Mouse (Mus musculus) CD4-positive naive resting alpha-beta T cell, adult 57 days (primary cell): ENCODE measurements around the gene Cyp2j9. TPM values are rescaled to one million over a fixed set of nuclear protein-coding genes. Genes with fewer than 3 reads are reported as not detected.

Experiments used
- total RNA-seq: library from RNA; stranded (reverse); gene quantifications from one replicate; pipeline ENCODE4 v1.2.4, GENCODE M21; 2023

Gene Cyp2j9
- total RNA-seq = not detected

DNA sequence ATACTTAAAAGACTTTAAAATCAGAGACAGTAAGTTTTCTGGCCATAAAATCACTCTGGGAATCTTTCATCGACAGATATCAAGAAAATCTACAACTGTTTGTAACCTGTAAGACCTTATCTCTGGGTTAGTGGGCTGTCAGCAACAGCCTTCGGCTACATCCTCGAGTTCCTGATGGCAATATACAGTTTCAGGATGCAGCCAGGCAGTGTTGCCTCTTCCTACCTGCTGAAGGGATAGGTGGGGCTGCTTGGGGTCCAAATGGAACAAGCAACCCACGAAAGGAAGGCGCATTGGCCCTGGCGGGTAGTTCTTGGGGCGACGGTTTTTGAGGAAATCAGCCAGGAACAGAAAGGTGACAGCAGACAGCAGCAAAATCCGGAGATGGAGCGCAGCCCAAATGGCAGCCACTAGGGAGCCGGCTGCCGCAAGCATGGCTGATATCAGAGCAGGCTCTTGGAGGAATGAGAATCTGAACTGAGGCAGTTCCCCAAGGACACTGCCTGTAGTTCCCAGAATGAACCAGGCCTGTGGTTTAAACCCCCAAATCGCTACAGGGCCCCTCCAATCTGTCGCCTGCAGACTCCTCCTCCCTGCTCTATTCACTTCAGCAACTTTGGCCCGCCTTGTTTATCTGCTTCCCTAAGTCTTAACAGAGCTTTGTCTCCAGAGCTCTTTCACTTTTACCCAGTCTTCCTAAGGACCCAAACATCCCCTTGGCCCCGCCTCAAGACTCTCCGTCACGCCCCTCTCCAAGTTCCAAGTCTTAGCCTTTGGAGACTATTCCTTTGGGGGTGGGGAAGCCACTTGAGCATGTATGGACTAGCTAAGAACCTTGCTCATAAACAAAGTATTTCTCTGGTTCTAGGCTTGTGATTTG lies at the start of gene Cyp2j9:
TSS of gene Cyp2j9 (minus strand) at position 668 of the 880 bp plus-strand sequence.

GRCm38 (mm10) chr4:96553133-96553819 lies 38.1 kb downstream of the Cyp2j9 start, which contains the start of gene Cyp2j6:
Gene Cyp2j6, minus strand, starts transcription at chr4:96553661.

Other genes starting within 250 kb of the Cyp2j9 start
- gene Cyp2j11, start 242.9 kb downstream of the Cyp2j9 start, total RNA-seq = not detected
- gene Cyp2j8, start 84.2 kb downstream of the Cyp2j9 start, total RNA-seq = not detected
- not detected for gene Cyp2j6, start 37.9 kb downstream of the Cyp2j9 start, total RNA-seq
- gene Cyp2j5, start 72.6 kb upstream of the Cyp2j9 start, total RNA-seq = not detected
- gene Gm12695, start 193.6 kb upstream of the Cyp2j9 start, total RNA-seq = not detected